In genomic region chr15:99890412-99891236, GRCm38 (mm10) we compare ENCODE assay signal across 8 mouse cellular contexts. TPM values are rescaled to one million over a fixed set of nuclear protein-coding genes. Genes with fewer than 3 reads are reported as not detected.
DNase-seq lines count a peak whose midpoint lies in the region; ATAC-seq and TF ChIP-seq lines count a peak whose summit lies in the region.
"Had no signal": no experiment of that assay in that cellular context is flagged by ENCODE, and none has a peak within 500 bp of the region (broad histone marks: within the 10 kb centered on the region; RNA-seq: fewer than 3 reads in every experiment).

No protein-coding gene starts in this region.

- WGBS in kidney, embryonic 16.5 days, result 22% methylated on average over 19 of the region's 19 CpGs

- H3K4me3 ChIP-seq in ES-E14 (ENCODE audit: insufficient read depth in 1 of 2, low read depth in 1 of 2, low read length in 2 of 2, poor library complexity in 1 of 2, severe bottlenecking in 1 of 2), result no peak overlapping the region
- peak overlapping the region; percentile 24; the same call in 1 of the 2 replicates for H3K4me3 ChIP-seq in kidney, embryonic 16.5 days (ENCODE audit: low read length)
- H3K4me3 ChIP-seq: hindbrain, embryonic 15.5 days had no signal

- peak; percentile 30 for DNase-seq in CD4-positive, CD25-positive, alpha-beta regulatory T cell, adult 2 months (ENCODE audit: low read depth, low spot score)
- no peak for DNase-seq in ES-E14 (ENCODE audit: low read depth, low spot score)
- peak; percentile 46 to 74 for DNase-seq in lung, postnatal 4 days
- DNase-seq in layer of hippocampus, postnatal 14 days (ENCODE audit: low spot score in 2 of 2), result no peak
- DNase-seq in retina, postnatal 1 day, result no peak

- peak overlapping the region; percentile 44; the same call in 1 of the 2 replicates for H3K27ac ChIP-seq in ES-E14 (ENCODE audit: insufficient read depth, low read depth, low read length, poor library complexity, severe bottlenecking)
- H3K27ac ChIP-seq in kidney, embryonic 16.5 days (ENCODE audit: low read length), result peak overlapping the region; percentile 61
- H3K27ac ChIP-seq: hindbrain, embryonic 15.5 days had no signal

- no peak overlapping the region for H3K9ac ChIP-seq in ES-E14 (ENCODE audit: insufficient read depth, low read depth, low read length, poor library complexity, severe bottlenecking)
- peak overlapping the region; percentile 42 for H3K9ac ChIP-seq in kidney, embryonic 16.5 days (replicated peaks; ENCODE audit: low read length)
- H3K9ac ChIP-seq: hindbrain, embryonic 15.5 days had no signal

- in situ Hi-C loops in ES-E14 (cut with MboI; ENCODE audit: low sequenced_read_pairs in 2 of 2, unreplicated experiment in 2 of 2), result no loop called here

- 0 out of 2 replicates have a peak, but pooled peaks have one; percentile 72 for ATAC-seq in kidney, embryonic 16.5 days (ENCODE audit: low FRiP score, low TSS enrichment)
- ATAC-seq in erythroid progenitor cell, adult 5-6 weeks (replicated peaks; ENCODE audit: low FRiP score, poor library complexity, severe bottlenecking), result no peak

- H3K36me3 ChIP-seq in ES-E14 (ENCODE audit: control insufficient read depth, insufficient read depth, low read length, poor library complexity, severe bottlenecking), result no peaks in the 10 kb centered on the region
- no peaks in the 10 kb centered on the region for H3K36me3 ChIP-seq in kidney, embryonic 16.5 days (ENCODE audit: insufficient read depth, low read length)
- H3K36me3 ChIP-seq: hindbrain, embryonic 15.5 days had no signal

- H3K27me3 ChIP-seq in kidney, embryonic 16.5 days (ENCODE audit: insufficient read depth, low read length), result no peaks in the 10 kb centered on the region
- H3K27me3 ChIP-seq: hindbrain, embryonic 15.5 days had no signal

- no peaks in the 10 kb centered on the region for H3K9me3 ChIP-seq in ES-E14 (ENCODE audit: control insufficient read depth, insufficient read depth, low read depth, low read length)
- no peaks in the 10 kb centered on the region for H3K9me3 ChIP-seq in kidney, embryonic 16.5 days (ENCODE audit: low read length)
- H3K9me3 ChIP-seq: hindbrain, embryonic 15.5 days had no signal

- H3K4me1 ChIP-seq in ES-E14 (ENCODE audit: control insufficient read depth in 2 of 2, insufficient read depth in 2 of 2, low read length in 2 of 2, poor library complexity in 1 of 2), result peaks cover 3 to 18% of the 10 kb centered on the region in 2 experiments; a peak in 3 of 4 replicates
- peaks cover 20% of the 10 kb centered on the region for H3K4me1 ChIP-seq in kidney, embryonic 16.5 days (ENCODE audit: insufficient read depth, low read length)
- H3K4me1 ChIP-seq: hindbrain, embryonic 15.5 days had no signal

- peak overlapping the region; percentile 49 for H3K4me2 ChIP-seq in kidney, embryonic 16.5 days (replicated peaks; ENCODE audit: low read depth, low read length)
- H3K4me2 ChIP-seq: hindbrain, embryonic 15.5 days had no signal

TF ChIP-seq in ES-E14, 5 proteins besides CTCF, POLR2A, EP300 and RAD21:
- TF ChIP-seq CHD2 (IDR thresholded peaks at IDR 0.05; ENCODE audit: low read depth, low read length) (no peak), ZC3H11A (IDR thresholded peaks at IDR 0.05; ENCODE audit: borderline replicate concordance, low read depth, low read length) (no peak), HCFC1 (IDR thresholded peaks at IDR 0.05; ENCODE audit: borderline replicate concordance, insufficient read depth, low read length) (no peak), MAFK (IDR thresholded peaks at IDR 0.05; ENCODE audit: insufficient read depth, low read depth, low read length) (no peak), ZNF384 (IDR thresholded peaks at IDR 0.05; ENCODE audit: low read depth, low read length) (no peak)
TF ChIP-seq in ES-E14: peak in this region for 0.

RNA-seq across cellular contexts. Expression of gene Lima1, which starts 15.4 kb away (rescaled TPM):
- total RNA-seq in ES-E14 (2012; rRNA removed), result 69.9 and 92.7 TPM in 2 replicates
- polyA plus RNA-seq in kidney, embryonic 16.5 days (2015; fragmentation: Nextera tagmentation; extraction: Ambion mirVana), result 54.7 and 62.1 TPM in 2 replicates
- 3.2 and 6.7 TPM in 2 replicates for total RNA-seq in erythroid progenitor cell, adult 5-6 weeks (2015; ENCODE audit: low replicate concordance)
- total RNA-seq in erythroid progenitor cell, adult 5-6 weeks (2017; ENCODE audit: low replicate concordance), result 2.1 and 5.3 TPM in 2 replicates
- total RNA-seq in layer of hippocampus, postnatal 14 days (2021), result 10 to 100 TPM; 18.6 to 18.7 TPM

Comparison
In these comparisons a context has a peak if more than half of its experiments do, and no peak if none do; other contexts are left out.
1. DNase-seq: peak in CD4-positive, CD25-positive, alpha-beta regulatory T cell, adult 2 months (single experiment) and lung, postnatal 4 days (2 of 2); none in ES-E14 (single experiment), layer of hippocampus, postnatal 14 days (0 of 2) and retina, postnatal 1 day (single experiment).